18 mouse cellular contexts compared by ENCODE assay signal in genomic region chr6:67105386-67105785, GRCm38 (mm10).
DNase-seq lines count a peak whose midpoint lies in the region.
"Had no signal": no experiment of that assay in that cellular context is flagged by ENCODE, and none has a peak within 500 bp of the region (broad histone marks: within the 10 kb centered on the region; RNA-seq: fewer than 3 reads in every experiment).

No protein-coding gene starts in this region.

- DNase-seq in 3134 (ENCODE audit: extremely low read depth, insufficient read length, low spot score) (peak; percentile 51), 416B (ENCODE audit: low read depth) (peak; percentile 7), R1 (ENCODE audit: low read depth, low spot score) (peak; percentile 46)
- DNase-seq in induced T-regulatory cell, adult 2 months (ENCODE audit: low read depth), result peak; percentile 48
- DNase-seq in right cerebral cortex, postnatal 4 days, result no peak
- DNase-seq in retina, postnatal 1 day, result no peak
- no peak for DNase-seq in thymus, postnatal 10 days (ENCODE audit: low spot score in 2 of 2)
- DNase-seq: adrenal gland, postnatal 36 days; cerebellum, adult 18-20 months; cerebellum, postnatal 10 days; gastrocnemius, postnatal 10 days; heart, postnatal 36 days; kidney, adult 9 months; kidney, postnatal 14 days; liver; lung, adult 2 months; lung, postnatal 10 days; thymus, postnatal 25 days had no signal

Comparison
In these comparisons a context has a peak if more than half of its experiments do, and no peak if none do; other contexts are left out.
1. DNase-seq: peak in 3134 (single experiment), 416B (single experiment), R1 (single experiment) and induced T-regulatory cell, adult 2 months (single experiment); none in right cerebral cortex, postnatal 4 days (single experiment), retina, postnatal 1 day (single experiment) and thymus, postnatal 10 days (0 of 2).